Mouse (Mus musculus) heart, embryonic 16.5 days (tissue): ENCODE measurements around the gene Slc39a13. TPM values are rescaled to one million over a fixed set of nuclear protein-coding genes. Genes with fewer than 3 reads are reported as not detected.

ENCODE experiments used
- ATAC-seq: fragments of 200-750 bp; cut with Nextera tagmentation; replicated peaks from 2 replicates; pipeline ENCODE4 v1.8.0; 2017; ENCODE audit warnings: moderate number of reproducible peaks; ENCODE audit not compliant: insufficient read depth, low FRiP score; ENCODE audit errors: extremely low read depth
- H3K27ac ChIP-seq: fragments of 300-500 bp; sonication (generic); 2 replicates; pipeline ENCODE4 v1.5.1; 2014; ENCODE audit warnings: mild to moderate bottlenecking, low read length, control low read depth, moderate library complexity
- H3K27me3 ChIP-seq: fragments of 300-500 bp; sonication (generic); 2 replicates; pipeline ENCODE4 v1.6.1; 2014; ENCODE audit warnings: low read length, mixed read lengths; ENCODE audit not compliant: control insufficient read depth, insufficient read depth
- H3K36me3 ChIP-seq: fragments of 300-500 bp; sonication (generic); 2 replicates; pipeline ENCODE4 v1.6.1; 2014; ENCODE audit not compliant: control insufficient read depth, insufficient read depth
- H3K4me1 ChIP-seq: fragments of 300-500 bp; sonication (generic); 2 replicates; pipeline ENCODE4 v1.6.1; 2014; ENCODE audit warnings: low read length, mixed read lengths; ENCODE audit not compliant: control insufficient read depth, insufficient read depth
- H3K4me2 ChIP-seq: fragments of 300-500 bp; sonication (generic); 2 replicates; pipeline ENCODE4 v1.6.1; 2014; ENCODE audit warnings: low read depth, mild to moderate bottlenecking, control low read depth, low read length
- H3K4me3 ChIP-seq: fragments of 300-500 bp; sonication (generic); 2 replicates; pipeline ENCODE4 v1.5.1; 2014; ENCODE audit warnings: mild to moderate bottlenecking, control low read depth, low read length
- H3K9ac ChIP-seq: fragments of 300-500 bp; sonication (generic); 2 replicates; pipeline ENCODE4 v1.6.1; 2014; ENCODE audit warnings: low read length, control low read depth
- H3K9me3 ChIP-seq: fragments of 300-500 bp; sonication (generic); replicated peaks from 2 replicates; pipeline ENCODE4 v1.6.1; 2016; ENCODE audit warnings: low read length; ENCODE audit not compliant: control insufficient read depth
- WGBS: fragments of 180-500 bp; shearing (Covaris S2); extraction: QIAGEN DNeasy Blood & Tissue Kit; methylation state at CpG from one replicate; pipeline ENCODE4 v1.1.7; 2014; 5-methylcytosine and 5-hydroxymethylcytosine counted together
- polyA plus RNA-seq: library from polyadenylated mRNA; unstranded; fragments of >200 nt; fragmentation: Nextera tagmentation; extraction: Ambion mirVana; gene quantifications from 2 replicates; pipeline ENCODE4 v1.2.1, GENCODE M21; 2015

The Slc39a13 gene
- polyA plus RNA-seq, 1 experiment from 2014 or later = 61.3 TPM

DNA sequence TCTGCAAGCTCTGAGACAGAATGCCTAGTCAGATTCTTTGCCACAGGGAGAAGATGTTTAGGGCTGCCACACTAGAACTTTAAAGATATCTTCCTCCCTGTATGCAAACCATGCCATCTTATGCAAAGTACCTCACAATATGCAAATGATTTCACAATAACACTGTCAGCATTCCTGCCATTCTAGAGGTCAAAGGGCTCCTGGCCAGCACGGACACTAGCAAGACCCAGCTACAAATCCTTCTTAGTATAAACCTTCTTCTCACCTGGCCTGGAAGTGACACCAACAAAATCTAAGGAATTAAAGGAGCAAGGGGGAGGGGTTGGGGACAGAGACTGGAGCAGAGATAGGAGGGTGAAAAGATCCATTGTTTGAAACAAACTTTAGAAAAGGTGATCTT, 1.9 kb upstream of the Slc39a13 start:
- Histone ChIP-seq H3K27me3 (no peaks in the 10 kb centered on the region), H3K4me3 (no peak overlapping the region), H3K4me1 (peaks cover 26% of the 10 kb centered on the region), H3K9me3 (no peaks in the 10 kb centered on the region), H3K27ac (no peak overlapping the region), H3K9ac (no peak overlapping the region), H3K4me2 (no peak overlapping the region), H3K36me3 (peaks cover under 1% of the 10 kb centered on the region; the same call in 1 of the 2 replicates)
- ATAC-seq = no peak
- WGBS = 34% methylated on average over 1 of the region's 1 CpGs

- Histone ChIP-seq H3K9ac (peak overlapping the region; percentile 84), H3K27ac (peak overlapping the region; percentile 92), H3K27me3 (no peaks in the 10 kb centered on the region), H3K4me1 (peaks cover 29% of the 10 kb centered on the region), H3K9me3 (no peaks in the 10 kb centered on the region), H3K4me3 (peak overlapping the region; percentile 69), H3K4me2 (peak overlapping the region; percentile 85), H3K36me3 (peaks cover 2% of the 10 kb centered on the region; the same call in 1 of the 2 replicates)
- WGBS = 86% methylated on average over 10 of the region's 10 CpGs
- no peak for ATAC-seq
Observed at GRCm38 (mm10) chr2:91071059-91071458, 842 bp upstream of the Slc39a13 start.

DNA sequence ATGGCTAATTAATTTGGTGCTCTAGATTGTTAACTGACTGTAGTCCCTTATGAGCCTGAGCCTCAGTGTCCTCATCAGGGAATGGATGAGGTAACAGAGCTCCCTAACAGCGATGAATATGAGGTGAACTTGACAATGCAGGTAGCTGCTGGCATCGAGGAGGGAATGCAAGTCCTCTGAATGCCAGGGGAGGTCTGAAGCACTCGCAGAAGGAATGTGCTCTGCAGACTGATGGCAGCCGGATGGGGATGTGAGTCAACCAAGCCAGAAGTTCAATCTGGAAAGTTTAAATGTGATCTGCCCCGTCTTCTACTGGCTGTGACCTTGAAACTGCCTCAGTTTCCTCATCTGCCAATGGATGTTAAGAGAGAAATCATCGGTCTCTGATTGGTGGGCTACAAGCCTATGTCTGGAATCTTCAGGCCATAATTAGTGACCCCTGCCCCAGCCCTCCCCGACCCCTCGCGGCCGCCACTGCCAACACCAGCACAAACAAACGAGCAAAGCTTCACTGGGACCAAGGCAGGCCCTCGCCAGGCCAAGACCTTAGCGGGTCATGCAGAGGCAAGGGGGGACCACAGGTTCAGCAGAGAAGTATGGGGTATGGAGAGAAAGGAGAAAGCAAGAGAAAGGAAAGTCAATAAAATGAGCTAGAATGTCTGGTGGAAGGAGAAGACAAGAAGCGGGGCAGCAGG, 764 bp downstream of the Slc39a13 start:
- ATAC-seq = no peak
- peaks cover 5% of the 10 kb centered on the region; the same call in 1 of the 2 replicates for H3K36me3 ChIP-seq
- WGBS = 6% methylated on average over 14 of the region's 14 CpGs
- no peaks in the 10 kb centered on the region for H3K27me3 ChIP-seq
- peak overlapping the region; percentile 85 for H3K4me2 ChIP-seq
- peak overlapping the region; percentile 69 for H3K4me3 ChIP-seq
- H3K4me1 ChIP-seq = peaks cover 29% of the 10 kb centered on the region
- H3K27ac ChIP-seq = peak overlapping the region; percentile 92
- no peaks in the 10 kb centered on the region for H3K9me3 ChIP-seq
- peak overlapping the region; percentile 84 for H3K9ac ChIP-seq

DNA sequence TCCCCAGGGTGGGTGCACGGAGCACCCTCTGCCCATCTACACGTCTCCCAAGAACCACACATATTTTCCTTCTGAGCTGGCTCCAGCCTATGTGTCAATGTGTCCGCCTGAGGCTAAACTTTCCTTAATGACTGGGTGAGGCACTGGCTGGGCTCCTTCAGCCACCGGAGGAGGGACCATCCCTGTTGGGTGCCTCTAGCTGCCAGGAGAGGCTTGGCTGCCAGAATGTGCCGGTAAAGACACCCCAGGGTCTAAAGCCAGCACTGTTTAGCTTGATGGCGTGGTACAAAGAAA, 1.4 kb downstream of the Slc39a13 start:
- 49% methylated on average over 6 of the region's 6 CpGs for WGBS
- H3K4me3 ChIP-seq = peak overlapping the region; percentile 69
- H3K4me1 ChIP-seq = peaks cover 29% of the 10 kb centered on the region
- H3K9ac ChIP-seq = peak overlapping the region; percentile 84
- ATAC-seq = no peak
- H3K9me3 ChIP-seq = no peaks in the 10 kb centered on the region
- H3K27me3 ChIP-seq = no peaks in the 10 kb centered on the region
- peak overlapping the region; percentile 85 for H3K4me2 ChIP-seq
- H3K36me3 ChIP-seq = peaks cover 12% of the 10 kb centered on the region
- peak overlapping the region; percentile 92 for H3K27ac ChIP-seq

GRCm38 (mm10) chr2:91068162-91068871, 1.9 kb downstream of the Slc39a13 start:
- peak overlapping the region; percentile 85 for H3K4me2 ChIP-seq
- H3K4me1 ChIP-seq = peaks cover 29% of the 10 kb centered on the region
- H3K27me3 ChIP-seq = no peaks in the 10 kb centered on the region
- ATAC-seq = no peak
- H3K4me3 ChIP-seq = peak overlapping the region; percentile 69
- 59% methylated on average over 13 of the region's 13 CpGs for WGBS
- H3K9me3 ChIP-seq = no peaks in the 10 kb centered on the region
- peak overlapping the region; percentile 84 for H3K9ac ChIP-seq
- peaks cover 14% of the 10 kb centered on the region for H3K36me3 ChIP-seq
- peak overlapping the region; percentile 92 for H3K27ac ChIP-seq

GRCm38 (mm10) chr2:91066455-91066854, 3.8 kb downstream of the Slc39a13 start:
- no peak overlapping the region for H3K4me2 ChIP-seq
- H3K27ac ChIP-seq = peak overlapping the region; percentile 67
- H3K4me1 ChIP-seq = peaks cover 43% of the 10 kb centered on the region
- peaks cover 24% of the 10 kb centered on the region for H3K36me3 ChIP-seq
- H3K4me3 ChIP-seq = no peak overlapping the region
- H3K27me3 ChIP-seq = no peaks in the 10 kb centered on the region
- ATAC-seq = peak; percentile 19; the same call in 1 of the 2 replicates
- H3K9me3 ChIP-seq = no peaks in the 10 kb centered on the region
- no peak overlapping the region for H3K9ac ChIP-seq
- WGBS = 48% methylated on average over 3 of the region's 3 CpGs

DNA sequence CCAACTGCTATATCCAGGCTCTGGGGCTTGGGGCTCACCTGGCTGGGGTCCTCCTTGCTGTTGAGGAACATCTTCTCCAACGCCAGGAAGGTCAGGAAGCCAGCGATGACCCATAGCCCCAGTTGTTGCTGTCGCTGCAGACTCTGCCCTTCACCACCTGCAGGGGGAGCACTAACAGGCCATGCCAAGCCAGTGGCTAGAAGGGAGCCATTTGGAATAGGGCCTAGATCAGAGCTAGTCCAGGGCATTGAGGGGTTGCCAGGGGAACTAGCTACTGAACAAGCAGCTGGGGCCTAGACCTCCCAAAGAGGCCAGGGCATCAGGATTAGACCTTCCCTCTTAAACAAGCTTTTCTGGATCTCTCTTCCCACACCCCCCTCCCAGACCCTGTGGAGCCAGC, 4.7 kb downstream of the Slc39a13 start:
- Histone ChIP-seq H3K4me1 (peaks cover 45% of the 10 kb centered on the region), H3K27ac (peak overlapping the region; percentile 57), H3K9me3 (no peaks in the 10 kb centered on the region), H3K4me3 (no peak overlapping the region), H3K27me3 (no peaks in the 10 kb centered on the region), H3K36me3 (peaks cover 24% of the 10 kb centered on the region), H3K4me2 (no peak overlapping the region), H3K9ac (no peak overlapping the region)
- no peak for ATAC-seq
- 50% methylated on average over 3 of the region's 3 CpGs for WGBS

DNA sequence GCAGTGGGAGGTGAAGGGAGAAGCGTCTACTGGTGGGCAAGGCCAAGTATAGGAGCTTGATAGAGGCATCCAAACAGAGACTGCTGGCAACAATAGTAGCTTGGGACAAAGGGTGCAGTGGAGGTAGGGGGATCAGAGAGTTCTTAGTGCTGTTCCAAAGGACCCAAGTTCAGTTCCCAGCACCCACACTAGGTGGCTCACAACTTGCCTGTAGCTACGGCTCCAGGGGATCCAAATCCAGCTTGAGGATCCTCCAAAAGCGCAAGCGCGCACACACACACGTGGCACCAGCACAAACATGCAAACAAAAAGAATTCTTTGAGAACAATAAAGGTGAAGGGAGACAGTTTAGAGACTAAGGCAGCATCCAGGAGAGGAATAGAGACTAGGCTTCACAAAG, 6.0 kb downstream of the Slc39a13 start:
- Histone ChIP-seq H3K27me3 (no peaks in the 10 kb centered on the region), H3K9ac (no peak overlapping the region), H3K9me3 (no peaks in the 10 kb centered on the region), H3K4me1 (peaks cover 47% of the 10 kb centered on the region), H3K36me3 (peaks cover 30% of the 10 kb centered on the region), H3K4me2 (no peak overlapping the region), H3K4me3 (no peak overlapping the region), H3K27ac (no peak overlapping the region)
- WGBS = 87% methylated on average over 6 of the region's 6 CpGs
- no peak for ATAC-seq
